Mouse (Mus musculus) liver, embryonic 14.5 days (tissue): Measurements from ENCODE around the gene Gpr156. TPM values are rescaled to one million over a fixed set of nuclear protein-coding genes. Genes with fewer than 3 reads are reported as not detected.
A peak's percentile ranks its signal among the peaks of the same experiment; 100 is the strongest.

Experiments
- ATAC-seq: fragments of 200-750 bp; cut with Nextera tagmentation; 2 replicates; pipeline ENCODE4 v1.8.0; 2017; ENCODE audit warnings: moderate number of reproducible peaks, mild to moderate bottlenecking, moderate library complexity; ENCODE audit not compliant: insufficient read depth
- DNase-seq, 3 experiments: peaks; one replicate each; pipeline ENCODE4 v3.0.0-alpha.2; 2012 to 2013; ENCODE audit warnings: low read depth in 3 of 3, low spot score in 3 of 3
- H3K27ac ChIP-seq: fragments of 300-500 bp; sonication (generic); 2 replicates; pipeline ENCODE4 v1.5.1; 2014; ENCODE audit warnings: moderate library complexity, mild to moderate bottlenecking, control low read depth, inconsistent platforms
- H3K27me3 ChIP-seq: fragments of 300-500 bp; sonication (generic); 2 replicates; pipeline ENCODE4 v1.6.1; 2014; ENCODE audit warnings: mild to moderate bottlenecking, low read length, moderate library complexity; ENCODE audit not compliant: control insufficient read depth, insufficient read depth
- H3K36me3 ChIP-seq: fragments of 300-500 bp; sonication (generic); replicated peaks from 2 replicates; pipeline ENCODE4 v1.6.1; 2014; ENCODE audit warnings: low read depth; ENCODE audit not compliant: control insufficient read depth, insufficient read depth
- H3K4me1 ChIP-seq, 2 experiments: fragments of 200-500 bp in 1 of 2; fragments of 300-500 bp in 1 of 2; sonication (generic) in 1 of 2; replicated peaks; 2 replicates each; pipeline ENCODE4 v1.6.1; 2012 to 2014; ENCODE audit warnings: antibody characterized with exemption in 1 of 2, inconsistent platforms in 1 of 2, low read length in 1 of 2; ENCODE audit not compliant: control insufficient read depth in 2 of 2, insufficient read depth in 2 of 2
- H3K4me2 ChIP-seq: fragments of 300-500 bp; sonication (generic); 2 replicates; pipeline ENCODE4 v1.6.1; 2014; ENCODE audit warnings: low read depth, mild to moderate bottlenecking, control low read depth, moderate library complexity
- H3K4me3 ChIP-seq, 2 experiments: fragments of 200-500 bp in 1 of 2; fragments of 300-500 bp in 1 of 2; sonication (generic) in 1 of 2; 2 replicates each; pipeline ENCODE4 v1.5.1; 2012 to 2014; ENCODE audit warnings: low read depth in 2 of 2, low read length in 2 of 2, mild to moderate bottlenecking in 2 of 2, control low read depth in 1 of 2, inconsistent platforms in 1 of 2, moderate library complexity in 1 of 2; ENCODE audit not compliant: insufficient read depth in 1 of 2
- H3K9ac ChIP-seq: fragments of 300-500 bp; sonication (generic); replicated peaks from 2 replicates; pipeline ENCODE4 v1.6.1; 2014; ENCODE audit warnings: mild to moderate bottlenecking, control low read depth, moderate library complexity
- H3K9me3 ChIP-seq: fragments of 300-500 bp; sonication (generic); 2 replicates; pipeline ENCODE4 v1.6.1; 2016; ENCODE audit warnings: low read length, mixed read lengths; ENCODE audit not compliant: control insufficient read depth
- CTCF ChIP-seq: IDR thresholded peaks from 2 replicates; pipeline ENCODE4 v1.5.1; 2016; ENCODE audit warnings: antibody characterized with exemption, low read depth, control low read depth
- EP300 ChIP-seq: IDR thresholded peaks from 2 replicates; pipeline ENCODE4 v1.6.1; 2016; ENCODE audit warnings: antibody characterized with exemption, low read depth
- WGBS: fragments of 180-500 bp; shearing (Covaris S2); extraction: QIAGEN DNeasy Blood & Tissue Kit; methylation state at CpG from one replicate; pipeline ENCODE4 v1.1.7; 2014; ENCODE audit not compliant: insufficient replicate concordance; 5-methylcytosine and 5-hydroxymethylcytosine counted together
- polyA plus RNA-seq, 2 experiments: library from polyadenylated mRNA; depleted of rRNA in 1 of 2; stranded (reverse) in 1 of 2; unstranded in 1 of 2; fragments of >200 nt; fragmentation: Nextera tagmentation in 1 of 2; extraction: Ambion mirVana in 1 of 2; gene quantifications; 2 replicates each; pipeline versions ENCODE4 v1.2.1 to v1.2.3; 2012 to 2014

Gene Gpr156
- polyA plus RNA-seq (2012; rRNA removed), result 0.01 and 0.02 TPM in 2 replicates
- polyA plus RNA-seq (2014; fragmentation: Nextera tagmentation; extraction: Ambion mirVana), result 0.04 TPM in 1 of 2 replicates, not detected in the other

GRCm38 (mm10) chr16:37916138-37916817 is at the start of gene Gpr156:
Gpr156 (plus strand) TSS chr16:37916496.
- H3K36me3 ChIP-seq, result no peaks in the 10 kb centered on the region
- ATAC-seq, result no peak

GRCm38 (mm10) chr16:37867791-37868505 is 48.3 kb upstream of the Gpr156 start, which contains the start of gene Lrrc58:
Lrrc58 (plus strand) TSS chr16:37868389.
- H3K27me3 ChIP-seq, result no peaks in the 10 kb centered on the region
- peak within 1 kb of the TSS; percentile 41 for H3K27ac ChIP-seq
- TF ChIP-seq CTCF (no peak), EP300 (no peak)
- H3K4me1 ChIP-seq, result peaks cover 0 to 21% of the 10 kb centered on the region in 2 experiments; a peak in 3 of 4 replicates
- ATAC-seq (peak; percentile 90), DNase-seq (peak; percentile 43 to 52 (median 49))
- no peaks in the 10 kb centered on the region for H3K9me3 ChIP-seq
- no peaks in the 10 kb centered on the region for H3K36me3 ChIP-seq
- peak within 1 kb of the TSS; percentile 77 for H3K4me2 ChIP-seq
- H3K4me3 ChIP-seq, result peak within 1 kb of the TSS; percentile 75 to 90
- WGBS, result 2% methylated on average over 86 of the region's 86 CpGs
- peak within 1 kb of the TSS; percentile 79 for H3K9ac ChIP-seq

More at GRCm38 (mm10) chr16:37916138-37916817, at the start of gene Gpr156:
- Histone ChIP-seq H3K27me3 (peaks cover 24% of the 10 kb centered on the region), H3K4me2 (peak within 1 kb of the TSS; percentile 54), H3K9ac (no peak within 1 kb of the TSS), H3K9me3 (no peaks in the 10 kb centered on the region), H3K27ac (no peak within 1 kb of the TSS), H3K4me3 (peak within 1 kb of the TSS in 1 of 2 experiments; percentile 33; a peak in 2 of 4 replicates), H3K4me1 (no peaks in the 10 kb centered on the region)
- DNase-seq, result no peak
- TF ChIP-seq EP300, result no peak
- no peak for TF ChIP-seq CTCF
- WGBS, result 4% methylated on average over 48 of the region's 53 CpGs

DNA sequence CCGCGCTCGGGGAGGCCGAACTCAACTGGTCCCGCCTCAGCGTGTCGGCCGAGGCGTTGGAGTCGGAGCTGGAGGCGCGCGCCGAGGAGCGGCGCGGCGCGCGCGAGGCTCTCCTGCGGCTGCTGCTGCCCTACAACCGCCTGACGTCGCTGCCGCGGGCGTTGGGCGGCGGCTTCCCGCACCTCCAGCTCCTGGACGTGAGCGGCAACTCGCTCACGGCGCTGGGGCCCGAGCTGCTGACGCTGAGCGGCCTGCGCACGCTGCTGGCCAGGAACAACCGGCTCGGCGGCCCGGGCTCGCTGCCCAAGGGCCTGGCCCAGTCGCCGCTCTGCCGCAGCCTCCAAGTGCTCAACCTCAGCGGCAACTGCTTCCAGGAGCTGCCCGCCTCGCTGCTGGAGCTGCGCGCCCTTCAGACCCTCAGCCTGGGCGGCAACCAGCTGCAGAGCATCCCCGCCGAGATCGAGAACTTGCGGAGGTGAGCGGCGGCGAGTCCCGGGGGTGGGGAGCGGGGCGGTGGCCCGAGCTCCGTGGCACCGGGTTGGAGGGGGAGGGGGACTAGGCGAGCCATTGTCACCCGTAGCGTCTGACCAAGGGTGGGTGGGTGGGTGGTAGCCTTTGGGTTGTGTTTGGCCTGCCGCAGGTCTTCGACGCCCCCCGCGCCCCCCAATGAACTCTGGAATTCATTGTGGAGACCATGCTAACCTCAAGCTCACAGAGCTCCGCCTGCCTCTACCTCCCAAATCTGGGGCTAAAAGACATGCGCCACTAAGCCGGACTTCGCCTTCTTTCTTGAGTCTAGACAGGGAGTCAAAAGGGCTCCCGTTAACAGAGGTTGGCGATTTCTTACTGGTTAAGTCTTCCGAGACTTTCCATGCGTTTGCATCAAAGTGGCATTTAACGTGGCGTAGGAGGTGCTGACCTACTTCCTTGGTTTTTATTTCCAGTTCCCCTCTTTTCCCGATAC is 47.5 kb upstream of the Gpr156 start:
- peak; percentile 66 for ATAC-seq
- WGBS, result under 1% methylated on average over 81 of the region's 87 CpGs
- peak overlapping the region; percentile 79 for H3K9ac ChIP-seq
- peak overlapping the region; percentile 75 to 90 for H3K4me3 ChIP-seq
- no peaks in the 10 kb centered on the region for H3K9me3 ChIP-seq
- no peak for TF ChIP-seq CTCF
- DNase-seq, result no peak
- no peaks in the 10 kb centered on the region for H3K36me3 ChIP-seq
- H3K4me1 ChIP-seq, result peaks cover 0 to 19% of the 10 kb centered on the region in 2 experiments; a peak in 3 of 4 replicates
- peak overlapping the region; percentile 17 for H3K27ac ChIP-seq
- H3K27me3 ChIP-seq, result no peaks in the 10 kb centered on the region
- peak overlapping the region; percentile 77 for H3K4me2 ChIP-seq

GRCm38 (mm10) chr16:37869470-37870231 is 46.6 kb upstream of the Gpr156 start:
- Histone ChIP-seq H3K27ac (no peak overlapping the region), H3K9me3 (no peaks in the 10 kb centered on the region), H3K4me1 (peaks cover 0 to 19% of the 10 kb centered on the region in 2 experiments; a peak in 3 of 4 replicates), H3K4me2 (peak overlapping the region; percentile 77), H3K4me3 (peak overlapping the region; percentile 75 to 90), H3K27me3 (no peaks in the 10 kb centered on the region), H3K9ac (peak overlapping the region; percentile 79), H3K36me3 (no peaks in the 10 kb centered on the region)
- DNase-seq (no peak), ATAC-seq (no peak)
- no peak for TF ChIP-seq CTCF
- no peak for TF ChIP-seq EP300
- 13% methylated on average over 4 of the region's 4 CpGs for WGBS
